Mouse (Mus musculus) NIH3T3 (cell line): ENCODE measurements around the gene Gm43552.
"Not testable (repeated sequence)": the region's sequence is repeated elsewhere in the genome, so short reads cannot be mapped to it uniquely, and the experiment has no call there.

ENCODE experiments used
- DNase-seq: peaks from one replicate; pipeline ENCODE4 v3.0.0-alpha.2; 2012; ENCODE audit warnings: low read depth

The Gm43552 gene

GRCm38 (mm10) chr5:65491767-65492715 lies 592 bp downstream of the Gm43552 start:
- DNase-seq, result peak; percentile 78

GRCm38 (mm10) chr5:65489830-65490229 lies 2.8 kb downstream of the Gm43552 start:
- peak; percentile 69 for DNase-seq

DNA sequence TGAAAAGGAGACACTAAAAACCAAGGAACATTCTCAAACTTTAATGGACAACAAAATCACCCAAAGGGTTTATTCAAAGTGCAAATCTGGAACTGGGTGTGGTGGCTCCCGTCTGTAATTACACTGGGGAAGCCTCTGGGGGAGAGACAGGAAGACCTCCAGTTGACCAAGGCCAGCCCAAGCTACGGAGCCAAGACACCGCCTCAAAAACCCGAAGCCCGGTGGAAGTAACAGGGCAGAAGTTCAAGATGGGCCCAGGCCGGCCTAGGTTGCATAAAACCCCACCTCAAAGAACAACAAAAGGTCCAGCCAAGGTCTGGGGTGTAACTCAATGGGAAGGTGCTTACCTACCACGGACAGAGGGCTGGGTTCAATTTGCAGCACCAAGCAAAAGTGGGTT lies 3.9 kb downstream of the Gm43552 start:
- DNase-seq, result no peak

DNA sequence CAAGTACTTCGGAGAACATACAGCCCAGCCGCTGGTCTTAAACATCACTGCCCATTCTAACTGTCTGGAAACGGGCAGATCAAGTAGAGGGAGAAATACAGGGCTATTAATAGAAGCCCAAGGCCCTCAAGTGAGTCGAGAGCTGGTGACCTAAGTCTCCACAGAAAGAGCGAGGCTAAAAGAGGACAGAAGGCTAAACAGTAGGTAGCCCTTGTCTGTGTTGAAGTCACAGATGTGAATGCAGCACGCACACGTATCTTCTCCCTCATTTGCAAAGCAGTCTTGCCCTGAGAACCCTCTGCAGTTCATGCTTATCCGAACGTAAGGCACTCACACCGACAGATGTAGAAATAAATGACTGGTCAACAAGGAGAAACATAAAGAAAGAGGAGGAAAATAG lies 5.3 kb downstream of the Gm43552 start:
- DNase-seq, result no peak

- DNase-seq, result no peak
Observed at GRCm38 (mm10) chr5:65486514-65486913, 6.1 kb downstream of the Gm43552 start.

DNA sequence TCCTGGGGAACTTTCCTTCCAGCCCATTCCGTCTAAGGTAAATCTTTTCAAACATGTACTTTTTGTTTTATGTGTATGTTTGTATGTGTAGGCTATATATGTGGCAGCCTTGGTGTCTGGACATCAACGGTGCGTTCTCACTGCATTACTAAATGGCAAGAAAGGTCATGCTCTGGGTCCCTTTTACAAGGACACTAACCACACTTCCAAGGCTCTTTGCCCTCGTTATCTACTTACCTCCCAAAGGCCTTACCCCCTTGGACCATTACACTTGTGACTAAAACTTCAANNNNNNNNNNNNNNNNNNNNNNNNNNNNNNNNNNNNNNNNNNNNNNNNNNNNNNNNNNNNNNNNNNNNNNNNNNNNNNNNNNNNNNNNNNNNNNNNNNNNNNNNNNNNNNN lies 9.6 kb downstream of the Gm43552 start:
- no peak for DNase-seq

DNA sequence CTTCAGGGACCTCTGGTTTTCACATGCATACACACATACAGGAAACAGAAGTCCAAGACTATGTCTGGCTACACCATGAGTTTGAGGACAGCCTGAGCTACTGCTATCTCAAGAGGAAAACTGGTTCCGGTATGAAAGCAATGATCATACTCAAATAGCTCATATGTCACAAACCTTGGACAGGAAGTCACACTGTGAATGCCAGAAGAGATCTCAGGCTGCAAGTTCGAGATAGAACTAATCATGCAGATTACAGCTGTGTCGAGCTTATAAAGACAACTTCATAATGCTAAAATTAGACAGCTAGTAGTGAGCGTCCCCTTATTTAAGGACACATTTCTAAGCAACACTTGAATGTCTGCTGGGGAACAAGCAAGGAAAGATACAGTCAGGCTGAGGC lies 12.1 kb downstream of the Gm43552 start:
- no peak for DNase-seq

DNA sequence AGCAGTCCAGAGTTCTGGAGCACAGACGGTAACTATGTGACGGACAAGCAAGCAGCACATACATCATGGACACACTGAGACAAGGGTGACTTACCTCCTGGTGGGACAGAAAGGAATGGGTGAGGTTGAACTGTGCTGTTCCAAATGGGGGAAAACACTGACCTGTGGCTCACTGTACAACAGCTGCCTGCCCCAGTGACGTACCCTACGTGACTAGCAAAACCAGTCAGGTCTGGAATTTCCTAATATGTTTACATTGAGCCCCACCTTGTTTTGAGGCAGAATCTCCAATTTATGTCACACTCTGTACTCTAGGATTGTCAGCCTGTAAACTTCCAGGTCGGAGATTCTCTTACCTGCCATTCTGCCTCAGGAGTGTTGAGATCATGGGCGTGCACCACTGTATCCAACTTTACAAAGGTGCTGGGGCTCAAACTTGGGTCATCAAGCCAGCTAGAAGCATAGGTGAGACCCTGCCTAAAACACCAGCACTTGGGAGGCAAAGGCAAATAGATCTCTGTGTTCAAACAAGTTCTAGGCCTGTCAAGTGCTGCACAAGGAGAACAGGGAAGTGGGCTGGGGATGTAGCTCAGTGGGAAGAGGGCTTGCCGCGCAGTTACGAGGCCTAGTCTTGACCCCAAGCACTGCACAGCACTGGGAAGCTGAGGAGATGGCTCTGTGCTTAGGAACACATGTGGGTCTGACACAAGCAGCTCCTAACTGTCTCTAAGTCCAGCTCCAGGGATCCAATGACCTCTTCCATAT lies 12.8 kb downstream of the Gm43552 start:
- DNase-seq, result no peak

DNA sequence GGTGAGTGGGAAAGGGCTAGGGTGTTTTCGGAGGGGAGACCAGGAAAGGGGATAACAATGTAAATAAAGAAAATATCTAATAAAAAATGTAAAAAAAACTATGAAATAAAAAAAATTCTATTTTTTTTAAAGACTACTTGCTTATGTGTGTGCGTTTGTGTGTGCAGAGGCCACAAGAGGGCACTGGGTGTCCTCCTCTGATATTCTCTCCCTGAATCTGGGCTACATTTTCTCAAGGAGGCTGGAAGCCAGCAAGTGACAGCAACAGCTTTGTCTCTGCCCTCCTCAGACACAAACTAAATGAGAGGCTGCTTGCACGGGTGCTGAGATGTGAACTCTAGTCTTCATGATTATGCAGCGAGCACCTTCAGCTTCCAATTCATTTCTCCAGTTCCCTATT lies 14.4 kb downstream of the Gm43552 start:
- DNase-seq, result peak; percentile 52

DNA sequence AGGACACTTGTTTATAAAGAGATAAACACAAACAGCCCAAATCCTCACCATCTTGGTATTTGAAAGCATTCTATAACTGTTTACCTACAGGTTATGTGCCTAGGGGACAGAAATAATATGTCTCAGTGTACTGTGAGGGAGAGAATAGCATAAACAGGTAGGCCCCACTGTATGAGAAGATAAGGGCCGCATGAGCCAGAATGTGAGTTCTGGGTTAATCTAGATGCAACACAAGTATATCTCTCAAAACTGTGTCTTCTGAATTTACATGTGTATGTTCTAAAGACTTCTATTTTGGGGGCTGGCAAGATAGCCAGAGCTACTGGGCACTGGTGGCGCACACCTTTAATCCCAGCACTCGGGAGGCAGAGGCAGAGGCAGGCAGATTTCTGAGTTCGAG lies 15.9 kb downstream of the Gm43552 start:
- DNase-seq, result not testable (repeated sequence)

GRCm38 (mm10) chr5:65475806-65476205 lies 16.8 kb downstream of the Gm43552 start:
- peak; percentile 73 for DNase-seq

- peak; percentile 88 for DNase-seq
Observed at GRCm38 (mm10) chr5:65469766-65470165, 22.9 kb downstream of the Gm43552 start.

DNA sequence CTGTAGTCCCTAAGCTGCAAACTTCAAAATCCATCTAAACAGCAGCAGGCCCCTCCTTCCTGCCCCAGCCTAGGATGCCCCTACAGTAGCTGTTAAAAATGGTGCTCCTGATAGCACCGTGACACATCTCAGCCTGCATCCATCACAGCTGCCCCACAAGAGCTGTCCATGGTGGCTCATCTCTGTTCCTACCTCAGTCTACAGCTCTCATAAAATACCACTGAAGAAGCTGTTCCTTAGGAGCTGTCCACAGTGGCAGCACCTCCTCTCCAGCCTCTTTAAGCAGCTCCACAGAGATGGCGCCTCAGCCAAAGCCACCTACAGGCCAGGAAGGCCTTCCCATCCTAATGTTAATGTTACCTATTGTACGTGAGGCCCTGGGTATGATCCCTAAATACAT lies 25.7 kb downstream of the Gm43552 start:
- no peak for DNase-seq

GRCm38 (mm10) chr5:65460361-65460760 lies 32.3 kb downstream of the Gm43552 start:
- DNase-seq, result no peak

DNA sequence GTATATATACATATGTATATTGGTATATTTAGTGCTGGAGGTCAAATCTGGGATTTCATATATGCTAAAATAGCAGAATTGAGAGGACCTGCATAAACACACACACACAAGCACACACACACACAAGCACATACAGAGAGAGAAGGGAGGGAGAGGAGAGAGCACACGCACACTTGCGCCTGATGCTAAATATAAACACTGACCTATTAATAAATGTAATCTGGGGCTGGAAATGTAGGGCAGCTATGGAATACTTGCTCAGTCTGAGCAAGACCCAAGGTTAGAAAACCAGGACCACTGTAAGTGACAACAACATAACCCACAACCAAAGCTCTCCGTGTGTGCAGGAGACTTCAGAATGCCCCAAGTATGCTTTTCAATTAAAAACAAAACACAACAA lies 33.2 kb downstream of the Gm43552 start:
- no peak for DNase-seq

GRCm38 (mm10) chr5:65457846-65458245 lies 34.8 kb downstream of the Gm43552 start:
- DNase-seq, result peak; percentile 87

GRCm38 (mm10) chr5:65457086-65457827 lies 35.4 kb downstream of the Gm43552 start:
- peak; percentile 91 for DNase-seq

- peak; percentile 76 for DNase-seq
Observed at GRCm38 (mm10) chr5:65454771-65455170, 37.9 kb downstream of the Gm43552 start.

- DNase-seq, result no peak
Observed at GRCm38 (mm10) chr5:65448941-65449340, 43.7 kb downstream of the Gm43552 start.

GRCm38 (mm10) chr5:65447826-65448225 lies 44.8 kb downstream of the Gm43552 start:
- no peak for DNase-seq

DNA sequence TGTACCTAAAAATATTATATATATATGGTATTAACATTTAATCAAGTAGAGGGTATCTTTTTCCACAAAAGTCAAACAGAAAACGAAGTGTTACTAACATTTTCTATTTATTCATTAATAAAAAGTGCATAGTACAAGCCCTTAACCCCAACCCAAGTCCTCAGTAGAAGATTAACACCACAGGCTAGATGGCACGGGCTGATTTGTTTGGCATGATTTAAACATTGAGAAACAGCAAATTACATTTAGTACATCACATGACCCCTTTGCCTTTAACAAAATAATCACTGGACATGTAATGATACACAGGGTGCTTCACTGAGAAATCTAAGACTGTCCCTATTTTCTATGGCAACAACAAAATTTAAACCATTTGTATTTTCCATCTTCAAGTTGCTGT lies 45.9 kb downstream of the Gm43552 start:
- DNase-seq, result no peak

DNA sequence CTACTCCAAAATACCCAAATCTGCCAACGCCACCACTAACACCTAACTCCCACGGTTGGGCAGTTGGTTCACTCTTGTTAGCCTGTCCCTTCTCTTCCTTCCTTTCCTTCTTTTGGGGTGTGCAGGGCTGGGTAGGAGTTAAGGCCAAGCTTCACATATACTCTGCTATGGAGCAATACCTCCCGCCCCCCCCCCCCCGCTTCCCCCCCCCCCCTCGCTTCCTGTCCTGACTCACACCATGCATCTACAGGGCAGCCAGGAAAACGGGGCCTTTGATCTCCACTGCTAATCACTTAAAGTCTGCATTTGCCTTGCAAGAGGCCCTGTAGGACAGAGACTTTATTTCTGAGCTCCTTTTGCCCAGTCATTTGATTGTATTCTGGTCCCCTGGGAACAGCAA lies 47.7 kb downstream of the Gm43552 start:
- peak; percentile 58 for DNase-seq
